Mouse (Mus musculus): ENCODE measurements around the gene Sord. TPM values are rescaled to one million over a fixed set of nuclear protein-coding genes. Genes with fewer than 3 reads are reported as not detected.
A peak's percentile ranks its signal among the peaks of the same experiment; 100 is the strongest.
"Not testable (repeated sequence)": the region's sequence is repeated elsewhere in the genome, so short reads cannot be mapped to it uniquely, and the experiment has no call there.

The Sord gene
- polyA plus RNA-seq (2015; fragmentation: Nextera tagmentation; extraction: Ambion mirVana), result 16.0 and 16.2 TPM in 2 replicates

GRCm38 (mm10) chr2:122234611-122235288, at the start of gene Sord:
Gene Sord, plus strand, starts transcription at chr2:122234749.
- Histone ChIP-seq H3K9me3 (no peaks in the 10 kb centered on the region), H3K27me3 (no peaks in the 10 kb centered on the region), H3K4me1 (peaks cover 13% of the 10 kb centered on the region), H3K36me3 (no peaks in the 10 kb centered on the region), H3K27ac (replicated peaks) (peak within 1 kb of the TSS; percentile 86), H3K4me3 (peak within 1 kb of the TSS; percentile 58), H3K9ac (replicated peaks) (peak within 1 kb of the TSS; percentile 48), H3K4me2 (replicated peaks) (peak within 1 kb of the TSS; percentile 64)
- WGBS, result under 1% methylated on average over 35 of the region's 35 CpGs
- peak; percentile 95 for ATAC-seq (replicated peaks)

GRCm38 (mm10) chr2:122185086-122185485, 49.5 kb upstream of the Sord start:
- 90% methylated on average over 4 of the region's 4 CpGs for WGBS
- H3K4me2 ChIP-seq (replicated peaks), result no peak overlapping the region
- H3K4me1 ChIP-seq, result no peaks in the 10 kb centered on the region
- H3K9ac ChIP-seq (replicated peaks), result no peak overlapping the region
- no peak overlapping the region for H3K27ac ChIP-seq (replicated peaks)
- no peak for ATAC-seq (replicated peaks)
- H3K4me3 ChIP-seq, result no peak overlapping the region
- H3K9me3 ChIP-seq, result no peaks in the 10 kb centered on the region
- H3K36me3 ChIP-seq, result no peaks in the 10 kb centered on the region
- no peaks in the 10 kb centered on the region for H3K27me3 ChIP-seq

GRCm38 (mm10) chr2:122186106-122186505, 48.4 kb upstream of the Sord start, which contains the start of the genes Patl2 and Terb2:
Gene Patl2, minus strand, starts transcription at chr2:122186189.
Gene Terb2, plus strand, starts transcription at chr2:122186272.
- no peaks in the 10 kb centered on the region for H3K4me1 ChIP-seq
- H3K4me3 ChIP-seq, result no peak within 1 kb of the TSS
- 81% methylated on average over 17 of the region's 17 CpGs for WGBS
- no peaks in the 10 kb centered on the region for H3K36me3 ChIP-seq
- ATAC-seq (replicated peaks), result no peak
- H3K27ac ChIP-seq (replicated peaks), result no peak within 1 kb of the TSS
- H3K4me2 ChIP-seq (replicated peaks), result no peak within 1 kb of the TSS
- H3K9me3 ChIP-seq, result no peaks in the 10 kb centered on the region
- no peak within 1 kb of the TSS for H3K9ac ChIP-seq (replicated peaks)
- H3K27me3 ChIP-seq, result no peaks in the 10 kb centered on the region

- H3K9ac ChIP-seq (replicated peaks), result no peak overlapping the region
- no peaks in the 10 kb centered on the region for H3K36me3 ChIP-seq
- H3K27me3 ChIP-seq, result no peaks in the 10 kb centered on the region
- no peak for ATAC-seq (replicated peaks)
- no peak overlapping the region for H3K4me2 ChIP-seq (replicated peaks)
- H3K4me1 ChIP-seq, result no peaks in the 10 kb centered on the region
- no peak overlapping the region for H3K4me3 ChIP-seq
- 97% methylated on average over 3 of the region's 3 CpGs for WGBS
- H3K9me3 ChIP-seq, result no peaks in the 10 kb centered on the region
- H3K27ac ChIP-seq (replicated peaks), result no peak overlapping the region
Measured at GRCm38 (mm10) chr2:122186751-122187150, 47.8 kb upstream of the Sord start.

- Histone ChIP-seq H3K36me3 (no peaks in the 10 kb centered on the region), H3K4me3 (no peak overlapping the region), H3K9ac (replicated peaks) (no peak overlapping the region), H3K4me2 (replicated peaks) (no peak overlapping the region), H3K27ac (replicated peaks) (no peak overlapping the region), H3K27me3 (no peaks in the 10 kb centered on the region), H3K4me1 (no peaks in the 10 kb centered on the region), H3K9me3 (no peaks in the 10 kb centered on the region)
- no peak for ATAC-seq (replicated peaks)
- 86% methylated on average over 3 of the region's 3 CpGs for WGBS
Measured at GRCm38 (mm10) chr2:122191849-122192248, 42.7 kb upstream of the Sord start.

- H3K36me3 ChIP-seq, result no peaks in the 10 kb centered on the region
- H3K27ac ChIP-seq (replicated peaks), result no peak overlapping the region
- H3K4me3 ChIP-seq, result no peak overlapping the region
- H3K9me3 ChIP-seq, result no peaks in the 10 kb centered on the region
- no peak overlapping the region for H3K9ac ChIP-seq (replicated peaks)
- WGBS, result 66% methylated on average over 1 of the region's 1 CpGs
- no peaks in the 10 kb centered on the region for H3K4me1 ChIP-seq
- H3K4me2 ChIP-seq (replicated peaks), result no peak overlapping the region
- no peaks in the 10 kb centered on the region for H3K27me3 ChIP-seq
- peak; percentile 77; the same call in 1 of the 2 replicates for ATAC-seq (replicated peaks)
Measured at GRCm38 (mm10) chr2:122194509-122194929, 40.0 kb upstream of the Sord start.

- no peaks in the 10 kb centered on the region for H3K36me3 ChIP-seq
- H3K4me2 ChIP-seq (replicated peaks), result no peak overlapping the region
- no peak overlapping the region for H3K4me3 ChIP-seq
- no peak overlapping the region for H3K27ac ChIP-seq (replicated peaks)
- H3K9ac ChIP-seq (replicated peaks), result no peak overlapping the region
- no peaks in the 10 kb centered on the region for H3K27me3 ChIP-seq
- H3K9me3 ChIP-seq, result no peaks in the 10 kb centered on the region
- H3K4me1 ChIP-seq, result no peaks in the 10 kb centered on the region
- 84% methylated on average over 1 of the region's 1 CpGs for WGBS
- no peak for ATAC-seq (replicated peaks)
Measured at GRCm38 (mm10) chr2:122201501-122201900, 33.0 kb upstream of the Sord start.

GRCm38 (mm10) chr2:122206440-122207107, 28.0 kb upstream of the Sord start:
- Histone ChIP-seq H3K9me3 (no peaks in the 10 kb centered on the region), H3K36me3 (no peaks in the 10 kb centered on the region), H3K4me1 (no peaks in the 10 kb centered on the region), H3K27ac (replicated peaks) (no peak overlapping the region), H3K4me2 (replicated peaks) (no peak overlapping the region), H3K4me3 (no peak overlapping the region), H3K27me3 (no peaks in the 10 kb centered on the region), H3K9ac (replicated peaks) (no peak overlapping the region)
- 80% methylated on average over 2 of the region's 2 CpGs for WGBS
- no peak for ATAC-seq (replicated peaks)

GRCm38 (mm10) chr2:122210534-122211228, 23.9 kb upstream of the Sord start:
- Histone ChIP-seq H3K4me2 (replicated peaks) (no peak overlapping the region), H3K27me3 (no peaks in the 10 kb centered on the region), H3K9ac (replicated peaks) (no peak overlapping the region), H3K4me3 (no peak overlapping the region), H3K36me3 (no peaks in the 10 kb centered on the region), H3K4me1 (no peaks in the 10 kb centered on the region), H3K9me3 (no peaks in the 10 kb centered on the region), H3K27ac (replicated peaks) (no peak overlapping the region)
- ATAC-seq (replicated peaks), result no peak
- WGBS, result 59% methylated on average over 3 of the region's 3 CpGs

GRCm38 (mm10) chr2:122217075-122217474, 17.5 kb upstream of the Sord start:
- not testable (repeated sequence) for H3K9ac ChIP-seq (replicated peaks); H3K27me3 ChIP-seq; H3K4me2 ChIP-seq (replicated peaks); H3K4me3 ChIP-seq; H3K4me1 ChIP-seq; H3K9me3 ChIP-seq; ATAC-seq (replicated peaks); H3K27ac ChIP-seq (replicated peaks); H3K36me3 ChIP-seq
- 93% methylated on average over 4 of the region's 4 CpGs for WGBS

- Histone ChIP-seq H3K36me3 (no peaks in the 10 kb centered on the region), H3K4me2 (replicated peaks) (no peak overlapping the region), H3K9me3 (no peaks in the 10 kb centered on the region), H3K27ac (replicated peaks) (no peak overlapping the region), H3K27me3 (no peaks in the 10 kb centered on the region), H3K9ac (replicated peaks) (no peak overlapping the region), H3K4me1 (no peaks in the 10 kb centered on the region), H3K4me3 (no peak overlapping the region)
- 54% methylated on average over 2 of the region's 2 CpGs for WGBS
- ATAC-seq (replicated peaks), result no peak
Measured at GRCm38 (mm10) chr2:122218234-122218633, 16.3 kb upstream of the Sord start.

GRCm38 (mm10) chr2:122221378-122221777, 13.2 kb upstream of the Sord start:
- Histone ChIP-seq H3K27ac (replicated peaks) (no peak overlapping the region), H3K9ac (replicated peaks) (no peak overlapping the region), H3K36me3 (no peaks in the 10 kb centered on the region), H3K4me1 (no peaks in the 10 kb centered on the region), H3K27me3 (no peaks in the 10 kb centered on the region), H3K4me2 (replicated peaks) (no peak overlapping the region), H3K9me3 (no peaks in the 10 kb centered on the region), H3K4me3 (no peak overlapping the region)
- WGBS, result 87% methylated on average over 4 of the region's 4 CpGs
- ATAC-seq (replicated peaks), result no peak
